In the genomic region with DNA sequence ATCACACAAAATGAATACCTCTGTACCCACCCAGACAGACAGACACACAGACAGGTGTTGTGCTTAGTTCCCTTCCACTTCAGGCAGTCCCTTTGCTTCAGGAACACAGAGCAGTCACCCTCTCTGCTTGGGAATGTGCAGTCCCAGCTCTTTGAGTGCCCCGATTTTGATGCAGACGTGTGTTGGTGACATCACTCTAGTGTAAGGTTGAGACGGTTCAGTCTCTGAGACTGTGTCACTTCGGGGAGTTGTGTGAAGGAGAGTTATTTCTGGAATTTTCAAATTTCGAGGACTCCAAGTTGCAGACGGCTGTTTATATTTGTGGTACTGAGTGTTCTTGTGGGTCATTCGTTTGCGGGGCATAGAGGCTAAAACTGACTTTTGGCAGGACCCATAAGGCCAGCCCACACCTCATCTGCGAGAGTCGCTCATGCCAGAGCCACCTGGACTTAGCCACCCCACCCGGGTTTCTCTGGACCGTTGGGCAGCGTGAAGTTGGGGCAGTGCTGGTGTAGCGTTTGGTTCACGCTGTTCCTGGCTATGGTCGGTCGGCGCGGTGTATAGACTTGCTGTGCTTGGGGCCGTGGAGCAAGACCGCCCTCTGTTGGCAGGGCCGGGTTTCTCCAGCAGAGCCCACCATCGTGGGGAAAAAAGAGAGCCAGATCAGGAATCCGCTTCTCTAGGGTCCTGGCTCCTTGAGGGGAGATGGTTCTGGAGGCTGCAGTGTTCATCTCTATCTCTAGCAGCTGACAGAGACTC, we compare ENCODE assay signal across 8 mouse cellular contexts. TPM values are rescaled to one million over a fixed set of nuclear protein-coding genes. Genes with fewer than 3 reads are reported as not detected.
DNase-seq lines count a peak whose midpoint lies in the region; ATAC-seq lines count a peak whose summit lies in the region.

No protein-coding gene starts in this region.

- H3K27ac ChIP-seq in hindbrain, embryonic 11.5 days (ENCODE audit: low read depth, low read length): no peak overlapping the region

- H3K9ac ChIP-seq in hindbrain, embryonic 11.5 days (ENCODE audit: low read depth, low read length): no peak overlapping the region

- no peaks in the 10 kb centered on the region for H3K27me3 ChIP-seq in hindbrain, embryonic 11.5 days (ENCODE audit: control insufficient read depth, insufficient read depth, low read length)

- H3K4me2 ChIP-seq in hindbrain, embryonic 11.5 days (replicated peaks; ENCODE audit: low read depth, low read length): 0 out of 2 replicates have a peak overlapping the region, but pooled peaks have one; percentile 7

- DNase-seq in MN1 (ENCODE audit: low spot score): peak; percentile 87
- peak; percentile 20 for DNase-seq in cerebellum, adult 9-10 months
- peak; percentile 22 to 60 for DNase-seq in frontal cortex, postnatal 10 days (ENCODE audit: low spot score in 2 of 2)
- peak; percentile 81 for DNase-seq in hindbrain, embryonic 11.5 days (ENCODE audit: low spot score)
- DNase-seq in layer of hippocampus, postnatal 14 days (ENCODE audit: low spot score in 2 of 2): peak; percentile 61 to 62
- peak; percentile 87 for DNase-seq in lung, postnatal 14 days
- peak; percentile 86 for DNase-seq in retina, embryonic 14.5 days (ENCODE audit: low spot score)
- DNase-seq in thymus, postnatal 36 days: peak; percentile 77 to 78

- ATAC-seq in hindbrain, embryonic 11.5 days (ENCODE audit: low FRiP score): no peak

- H3K9me3 ChIP-seq in hindbrain, embryonic 11.5 days (ENCODE audit: control insufficient read depth, low read length): no peaks in the 10 kb centered on the region

- WGBS in hindbrain, embryonic 11.5 days: 24% methylated on average over 24 of the region's 24 CpGs

- H3K4me3 ChIP-seq in hindbrain, embryonic 11.5 days (ENCODE audit: low read depth, low read length): no peak overlapping the region

- no peaks in the 10 kb centered on the region for H3K36me3 ChIP-seq in hindbrain, embryonic 11.5 days (ENCODE audit: control insufficient read depth, insufficient read depth, low read length)

- H3K4me1 ChIP-seq in hindbrain, embryonic 11.5 days (replicated peaks; ENCODE audit: control insufficient read depth, insufficient read depth, low read length): no peaks in the 10 kb centered on the region

RNA-seq across cellular contexts. Expression of gene Pmvk, which starts 30.6 kb away (rescaled TPM):
- 72.2 and 79.6 TPM in 2 replicates for polyA plus RNA-seq in hindbrain, embryonic 11.5 days (2014; fragmentation: Nextera tagmentation; extraction: Ambion mirVana)
- 10 to 100 TPM; 35.3 to 38.7 TPM for total RNA-seq in layer of hippocampus, postnatal 14 days (2021)

RNA-seq across cellular contexts. Expression of gene Kcnn3, which starts 35.0 kb away (rescaled TPM):
- 1.5 and 2.9 TPM in 2 replicates for polyA plus RNA-seq in hindbrain, embryonic 11.5 days (2014; fragmentation: Nextera tagmentation; extraction: Ambion mirVana)
- total RNA-seq in layer of hippocampus, postnatal 14 days (2021): 10 to 100 TPM; 25.5 to 26.6 TPM

RNA-seq across cellular contexts. Expression of gene Pbxip1, which starts 48.4 kb away (rescaled TPM):
- polyA plus RNA-seq in hindbrain, embryonic 11.5 days (2014; fragmentation: Nextera tagmentation; extraction: Ambion mirVana): 8.6 and 10.7 TPM in 2 replicates
- 10 to 100 TPM; 44.5 to 54.0 TPM for total RNA-seq in layer of hippocampus, postnatal 14 days (2021)

RNA-seq across cellular contexts. Expression of gene Pygo2, which starts 54.9 kb away (rescaled TPM):
- polyA plus RNA-seq in hindbrain, embryonic 11.5 days (2014; fragmentation: Nextera tagmentation; extraction: Ambion mirVana): 45.0 and 54.5 TPM in 2 replicates
- total RNA-seq in layer of hippocampus, postnatal 14 days (2021): 10 to 100 TPM; 49.5 to 57.6 TPM

Comparison
In these comparisons a context has a peak if more than half of its experiments do, and no peak if none do; other contexts are left out.
1. DNase-seq: peak in every context shown above with its lines; median percentile 87 in MN1; 87 in lung, postnatal 14 days; 86 in retina, embryonic 14.5 days; 81 in hindbrain, embryonic 11.5 days; 78 in thymus, postnatal 36 days; 62 in layer of hippocampus, postnatal 14 days; 41 in frontal cortex, postnatal 10 days; 20 in cerebellum, adult 9-10 months.